Mouse (Mus musculus) forebrain, embryonic 13.5 days (tissue): ENCODE data around the gene Mmp2. TPM values are rescaled to one million over a fixed set of nuclear protein-coding genes. Genes with fewer than 3 reads are reported as not detected.

Experiments used
- ATAC-seq: fragments of 200-750 bp; cut with Nextera tagmentation; 2 replicates; pipeline ENCODE4 v1.8.0; 2017
- H3K27ac ChIP-seq: fragments of 300-500 bp; sonication (generic); 2 replicates; pipeline ENCODE4 v1.5.1; 2015; ENCODE audit warnings: inconsistent platforms, mild to moderate bottlenecking, moderate library complexity
- H3K27me3 ChIP-seq: fragments of 300-500 bp; sonication (generic); 2 replicates; pipeline ENCODE4 v1.6.1; 2015; ENCODE audit warnings: mild to moderate bottlenecking, inconsistent platforms
- H3K36me3 ChIP-seq: fragments of 300-500 bp; sonication (generic); 2 replicates; pipeline ENCODE4 v1.6.1; 2015; ENCODE audit warnings: mild to moderate bottlenecking, inconsistent platforms; ENCODE audit not compliant: poor library complexity, severe bottlenecking
- H3K4me1 ChIP-seq: fragments of 300-500 bp; sonication (generic); 2 replicates; pipeline ENCODE4 v1.6.1; 2015; ENCODE audit warnings: inconsistent platforms
- H3K4me2 ChIP-seq: fragments of 300-500 bp; sonication (generic); 2 replicates; pipeline ENCODE4 v1.6.1; 2015; ENCODE audit warnings: inconsistent platforms, mild to moderate bottlenecking, moderate library complexity
- H3K4me3 ChIP-seq: fragments of 300-500 bp; sonication (generic); 2 replicates; pipeline ENCODE4 v1.5.1; 2015; ENCODE audit warnings: mild to moderate bottlenecking, inconsistent platforms
- H3K9ac ChIP-seq: fragments of 300-500 bp; sonication (generic); 2 replicates; pipeline ENCODE4 v1.6.1; 2015; ENCODE audit warnings: mild to moderate bottlenecking, inconsistent platforms
- H3K9me3 ChIP-seq: fragments of 300-500 bp; sonication (generic); replicated peaks from 2 replicates; pipeline ENCODE4 v1.6.1; 2016; ENCODE audit warnings: inconsistent platforms
- WGBS: fragments of 180-500 bp; shearing (Covaris S2); methylation state at CpG from one replicate; pipeline ENCODE4 v1.1.7; 2015; 5-methylcytosine and 5-hydroxymethylcytosine counted together
- polyA plus RNA-seq: library from polyadenylated mRNA; unstranded; fragments of >200 nt; fragmentation: Nextera tagmentation; extraction: Ambion mirVana; gene quantifications from 2 replicates; pipeline ENCODE4 v1.2.1, GENCODE M21; 2015

Gene Mmp2
- polyA plus RNA-seq, 1 experiment from 2014 or later, result 9.5 TPM

DNA sequence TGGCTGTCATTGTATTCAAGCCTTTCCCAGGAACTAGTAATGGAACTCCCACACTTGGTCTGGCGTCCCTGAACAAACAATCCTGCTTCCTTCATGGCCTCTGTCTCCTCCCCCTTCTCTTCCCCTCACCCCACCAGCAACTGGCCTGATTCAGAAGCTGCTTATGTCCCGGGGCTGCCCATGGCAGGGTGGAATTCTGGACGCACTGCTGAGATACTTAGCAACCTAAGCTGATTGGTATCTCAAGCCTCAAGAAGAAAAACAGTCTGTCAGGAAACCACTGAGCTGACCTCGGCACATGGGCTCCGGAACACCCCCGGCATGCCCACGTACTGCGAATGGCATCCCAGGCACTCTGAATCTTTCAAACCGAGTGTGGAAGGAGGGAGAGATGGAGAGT, 20.2 kb downstream of the Mmp2 start:
- peak; percentile 51; the same call in 1 of the 2 replicates for ATAC-seq
- Histone ChIP-seq H3K4me3 (no peak overlapping the region), H3K9ac (no peak overlapping the region), H3K4me2 (no peak overlapping the region), H3K27ac (peak overlapping the region; percentile 25; the same call in 1 of the 2 replicates), H3K4me1 (peaks cover 18% of the 10 kb centered on the region), H3K9me3 (no peaks in the 10 kb centered on the region), H3K27me3 (no peaks in the 10 kb centered on the region), H3K36me3 (no peaks in the 10 kb centered on the region)
- 49% methylated on average over 9 of the region's 9 CpGs for WGBS

DNA sequence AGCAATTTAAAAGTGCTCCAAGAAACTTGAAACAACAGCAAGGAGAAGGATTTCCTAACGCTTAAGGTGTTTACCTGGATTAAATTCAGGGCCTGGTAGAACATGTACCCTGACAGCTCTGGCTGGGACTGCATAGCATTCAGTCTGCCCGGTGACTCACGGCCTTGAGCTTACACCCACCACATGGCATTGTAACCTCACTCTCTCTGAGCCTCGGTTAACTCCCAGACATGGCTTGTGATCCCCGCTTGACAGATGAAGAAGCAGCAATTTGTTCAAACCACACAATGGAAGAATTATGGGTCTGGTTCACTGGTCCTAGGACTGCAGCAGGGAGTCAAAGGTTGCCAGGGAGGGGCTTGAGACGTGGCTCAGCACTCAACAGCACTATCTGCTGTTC, 22.2 kb downstream of the Mmp2 start:
- H3K4me3 ChIP-seq, result no peak overlapping the region
- no peaks in the 10 kb centered on the region for H3K9me3 ChIP-seq
- peaks cover 18% of the 10 kb centered on the region for H3K4me1 ChIP-seq
- no peak overlapping the region for H3K4me2 ChIP-seq
- H3K27me3 ChIP-seq, result peaks cover 5% of the 10 kb centered on the region; the same call in 1 of the 2 replicates
- no peak for ATAC-seq
- H3K9ac ChIP-seq, result no peak overlapping the region
- no peak overlapping the region for H3K27ac ChIP-seq
- H3K36me3 ChIP-seq, result no peaks in the 10 kb centered on the region
- WGBS, result 73% methylated on average over 6 of the region's 6 CpGs

DNA sequence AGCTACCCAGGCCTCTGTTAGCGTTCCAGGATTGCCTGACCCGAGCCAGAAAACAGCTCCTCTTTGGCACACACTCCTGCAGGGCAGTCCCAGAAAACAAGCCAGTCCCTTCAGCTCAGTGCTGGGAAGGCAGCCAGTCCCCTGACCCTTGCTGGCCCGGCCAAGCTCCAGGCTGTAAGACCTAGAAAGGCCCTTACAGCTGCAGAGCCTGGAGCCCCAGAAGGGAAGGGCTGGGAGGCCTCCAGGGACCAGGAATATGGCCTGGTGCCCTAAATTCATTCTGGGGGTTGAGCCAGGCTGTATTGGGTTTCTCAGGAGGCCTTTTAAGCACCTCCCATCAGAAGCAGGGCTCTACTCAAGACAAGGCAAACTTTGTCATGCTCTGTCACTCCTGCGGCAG, 23.1 kb downstream of the Mmp2 start:
- Histone ChIP-seq H3K9ac (no peak overlapping the region), H3K27me3 (peaks cover 11% of the 10 kb centered on the region; the same call in 1 of the 2 replicates), H3K27ac (no peak overlapping the region), H3K9me3 (no peaks in the 10 kb centered on the region), H3K4me1 (peaks cover 18% of the 10 kb centered on the region), H3K4me2 (no peak overlapping the region), H3K36me3 (no peaks in the 10 kb centered on the region), H3K4me3 (no peak overlapping the region)
- ATAC-seq, result peak; percentile 54
- 76% methylated on average over 4 of the region's 4 CpGs for WGBS

DNA sequence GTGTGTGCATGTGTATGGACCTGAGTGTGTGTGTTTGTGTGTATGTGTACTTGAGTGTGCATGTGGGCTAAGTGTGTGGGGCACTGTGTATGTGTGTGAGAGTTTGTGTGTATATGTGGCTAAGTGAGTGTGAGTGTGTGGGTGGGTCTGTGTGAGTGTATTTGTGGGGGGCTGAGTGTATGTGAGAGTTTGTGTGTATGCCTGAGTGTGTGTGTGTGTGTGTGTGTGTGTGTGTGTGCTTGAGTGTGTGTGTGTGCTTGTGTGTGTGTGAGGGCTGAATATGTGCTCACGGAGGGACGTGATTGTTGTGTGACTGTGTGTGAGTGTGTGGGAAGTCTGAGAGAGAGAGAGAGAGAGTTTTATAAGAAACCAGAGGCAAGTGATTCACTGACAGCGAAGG, 24.3 kb downstream of the Mmp2 start:
- WGBS, result 91% methylated on average over 3 of the region's 3 CpGs
- Histone ChIP-seq H3K9ac (no peak overlapping the region), H3K9me3 (no peaks in the 10 kb centered on the region), H3K27ac (no peak overlapping the region), H3K27me3 (peaks cover 16% of the 10 kb centered on the region; the same call in 1 of the 2 replicates), H3K36me3 (no peaks in the 10 kb centered on the region), H3K4me3 (no peak overlapping the region), H3K4me2 (no peak overlapping the region), H3K4me1 (peaks cover 19% of the 10 kb centered on the region)
- no peak for ATAC-seq

DNA sequence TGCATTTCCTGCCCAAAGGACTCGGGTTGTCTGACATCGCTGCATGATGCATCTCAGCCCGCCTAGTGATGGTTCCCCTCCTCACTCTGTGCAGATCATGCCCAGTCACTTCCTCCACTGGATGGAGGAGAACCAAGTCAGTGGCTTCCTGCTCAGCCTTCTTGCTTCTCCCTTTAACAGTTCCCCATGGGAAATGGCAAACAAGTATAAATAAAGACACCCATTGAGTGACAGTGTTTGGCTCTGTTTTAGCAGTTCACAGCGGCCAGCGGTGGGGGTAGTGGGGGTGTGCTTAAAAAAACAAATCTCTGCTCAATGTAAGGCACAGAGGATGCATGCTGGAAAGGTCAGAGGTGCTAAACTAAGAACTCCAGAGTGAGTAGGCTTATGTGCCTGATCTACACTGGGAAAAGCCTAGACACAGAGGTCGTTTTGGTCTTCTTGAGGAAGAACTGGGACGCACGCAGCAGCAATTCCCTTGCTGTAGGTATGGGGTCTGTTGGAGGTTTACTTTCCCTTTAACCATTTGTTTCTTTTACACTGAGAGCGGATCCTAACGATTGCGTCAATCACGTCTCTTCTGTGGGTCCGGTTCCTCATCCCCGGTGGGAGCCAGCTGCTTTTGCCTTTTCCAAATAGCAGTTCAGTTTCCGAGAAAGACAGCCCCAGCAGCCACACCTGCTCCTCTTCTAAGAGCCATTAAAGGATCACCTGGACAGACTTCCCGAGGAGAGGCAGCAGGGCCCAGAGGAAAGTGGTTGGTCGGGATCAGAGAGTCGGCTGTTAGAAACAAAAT, 26.3 kb downstream of the Mmp2 start:
- peaks cover 16% of the 10 kb centered on the region; the same call in 1 of the 2 replicates for H3K27me3 ChIP-seq
- no peak overlapping the region for H3K9ac ChIP-seq
- 71% methylated on average over 18 of the region's 18 CpGs for WGBS
- H3K36me3 ChIP-seq, result no peaks in the 10 kb centered on the region
- H3K27ac ChIP-seq, result no peak overlapping the region
- H3K4me1 ChIP-seq, result 0 out of 2 replicates have a peak, but pooled peaks cover 5% of the 10 kb centered on the region
- H3K4me3 ChIP-seq, result no peak overlapping the region
- H3K4me2 ChIP-seq, result no peak overlapping the region
- no peak for ATAC-seq
- no peaks in the 10 kb centered on the region for H3K9me3 ChIP-seq

DNA sequence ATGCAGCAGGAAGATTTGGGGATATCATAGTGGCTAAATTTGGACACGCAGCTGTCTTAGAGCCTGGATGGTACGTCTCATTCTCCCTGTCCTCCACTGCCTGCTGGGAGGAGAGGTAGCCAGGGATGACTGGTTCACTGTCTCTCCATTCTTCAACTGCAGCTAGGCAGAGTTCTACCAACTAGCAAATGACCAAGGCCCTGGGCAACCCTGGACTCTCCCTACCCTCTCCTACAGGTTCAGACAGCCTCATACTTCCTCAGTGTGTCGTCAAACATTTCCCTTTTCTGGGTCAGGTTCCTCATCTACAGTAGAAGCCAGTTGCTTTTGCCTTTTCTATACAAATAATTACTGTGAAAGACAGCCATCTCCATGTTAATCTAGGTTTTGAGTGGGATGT, 27.6 kb downstream of the Mmp2 start:
- no peak overlapping the region for H3K9ac ChIP-seq
- WGBS, result 91% methylated on average over 3 of the region's 3 CpGs
- H3K9me3 ChIP-seq, result no peaks in the 10 kb centered on the region
- H3K27ac ChIP-seq, result no peak overlapping the region
- peak overlapping the region; percentile 76 for H3K4me2 ChIP-seq
- ATAC-seq, result no peak
- H3K4me3 ChIP-seq, result peak overlapping the region; percentile 70
- peaks cover 16% of the 10 kb centered on the region; the same call in 1 of the 2 replicates for H3K27me3 ChIP-seq
- no peaks in the 10 kb centered on the region for H3K36me3 ChIP-seq
- 0 out of 2 replicates have a peak, but pooled peaks cover 5% of the 10 kb centered on the region for H3K4me1 ChIP-seq

DNA sequence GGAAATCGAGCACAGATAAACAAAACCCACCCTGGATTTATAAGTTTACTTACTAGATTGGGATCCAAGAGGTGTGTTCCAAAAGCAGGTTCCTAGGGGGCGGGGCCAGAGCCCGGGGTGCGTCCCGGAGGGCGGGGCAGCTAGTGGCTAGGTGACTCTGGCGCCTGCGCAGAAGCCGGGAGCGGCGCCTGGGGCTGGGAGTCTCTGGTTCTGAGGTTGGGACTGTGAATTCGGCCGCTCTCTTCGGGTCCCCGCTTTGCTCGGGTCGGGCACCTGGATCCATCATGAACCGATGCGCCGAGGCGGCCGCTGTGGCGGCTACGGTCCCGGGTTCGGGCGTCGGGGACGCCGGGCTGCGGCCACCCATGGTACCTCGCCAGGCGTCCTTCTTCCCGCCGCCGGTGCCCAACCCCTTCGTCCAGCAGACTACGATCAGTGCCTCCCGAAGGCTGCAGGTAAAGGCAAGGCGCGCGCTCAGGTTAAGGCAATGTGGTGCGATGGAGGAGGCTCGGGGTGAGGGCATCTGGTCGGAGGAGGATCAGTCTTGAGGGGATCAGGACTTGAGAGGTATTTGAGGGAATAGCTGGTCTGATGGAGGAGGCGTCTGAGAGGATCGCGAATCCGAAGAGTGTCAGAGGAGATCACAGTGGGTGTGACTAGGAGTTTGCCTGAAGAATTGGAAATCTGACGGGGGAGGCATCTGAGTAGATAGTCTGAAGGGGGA, 28.2 kb downstream of the Mmp2 start, which contains the start of gene Lpcat2:
TSS of gene Lpcat2 (plus strand) at position 169 of the 724 bp plus-strand sequence.
- peak within 1 kb of the TSS; percentile 70 for H3K4me3 ChIP-seq
- H3K9me3 ChIP-seq, result no peaks in the 10 kb centered on the region
- H3K27me3 ChIP-seq, result peaks cover 16% of the 10 kb centered on the region; the same call in 1 of the 2 replicates
- H3K9ac ChIP-seq, result peak within 1 kb of the TSS; percentile 81
- peak; percentile 81 for ATAC-seq
- no peaks in the 10 kb centered on the region for H3K36me3 ChIP-seq
- no peak within 1 kb of the TSS for H3K27ac ChIP-seq
- H3K4me1 ChIP-seq, result 0 out of 2 replicates have a peak, but pooled peaks cover 5% of the 10 kb centered on the region
- peak within 1 kb of the TSS; percentile 76 for H3K4me2 ChIP-seq
- under 1% methylated on average over 48 of the region's 50 CpGs for WGBS

DNA sequence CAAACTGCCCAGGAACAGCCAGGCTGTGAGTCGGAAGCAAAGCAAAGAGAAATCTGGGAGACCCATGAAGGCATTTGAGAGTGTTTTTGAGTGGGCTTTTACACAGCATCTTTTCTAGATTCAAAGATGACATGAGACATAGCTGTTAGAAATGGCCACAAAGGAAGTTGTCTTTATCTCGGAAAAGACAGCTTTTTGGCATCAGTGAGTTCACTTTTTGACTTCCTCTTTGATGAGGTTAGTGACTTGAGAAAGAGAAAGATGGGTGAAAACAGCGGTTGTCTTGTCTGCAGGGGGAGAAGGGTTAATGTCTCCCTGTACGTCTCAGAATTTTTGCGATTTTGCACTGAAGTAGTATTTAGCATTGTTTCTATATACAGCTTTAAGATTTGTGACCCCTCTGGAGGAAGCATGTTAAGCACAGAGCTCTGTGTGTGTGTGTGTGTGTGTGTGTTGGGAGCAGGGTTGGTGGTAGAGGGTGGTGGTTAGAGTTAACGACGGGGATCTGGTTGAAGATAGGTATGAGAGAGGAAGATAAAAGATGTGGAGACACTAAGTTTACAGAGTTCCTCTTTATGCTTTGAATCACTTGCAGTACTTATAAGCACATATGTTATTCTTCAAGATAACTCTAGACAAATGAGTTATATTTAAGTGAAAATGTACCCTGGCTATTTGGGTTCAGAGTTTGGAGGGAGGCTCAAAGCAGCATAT, 29.3 kb downstream of the Mmp2 start:
- Histone ChIP-seq H3K4me1 (0 out of 2 replicates have a peak, but pooled peaks cover 5% of the 10 kb centered on the region), H3K36me3 (no peaks in the 10 kb centered on the region), H3K27ac (no peak overlapping the region), H3K27me3 (peaks cover 16% of the 10 kb centered on the region; the same call in 1 of the 2 replicates), H3K9me3 (no peaks in the 10 kb centered on the region), H3K4me2 (no peak overlapping the region), H3K9ac (no peak overlapping the region), H3K4me3 (peak overlapping the region; percentile 70)
- 91% methylated on average over 7 of the region's 7 CpGs for WGBS
- ATAC-seq, result no peak

DNA sequence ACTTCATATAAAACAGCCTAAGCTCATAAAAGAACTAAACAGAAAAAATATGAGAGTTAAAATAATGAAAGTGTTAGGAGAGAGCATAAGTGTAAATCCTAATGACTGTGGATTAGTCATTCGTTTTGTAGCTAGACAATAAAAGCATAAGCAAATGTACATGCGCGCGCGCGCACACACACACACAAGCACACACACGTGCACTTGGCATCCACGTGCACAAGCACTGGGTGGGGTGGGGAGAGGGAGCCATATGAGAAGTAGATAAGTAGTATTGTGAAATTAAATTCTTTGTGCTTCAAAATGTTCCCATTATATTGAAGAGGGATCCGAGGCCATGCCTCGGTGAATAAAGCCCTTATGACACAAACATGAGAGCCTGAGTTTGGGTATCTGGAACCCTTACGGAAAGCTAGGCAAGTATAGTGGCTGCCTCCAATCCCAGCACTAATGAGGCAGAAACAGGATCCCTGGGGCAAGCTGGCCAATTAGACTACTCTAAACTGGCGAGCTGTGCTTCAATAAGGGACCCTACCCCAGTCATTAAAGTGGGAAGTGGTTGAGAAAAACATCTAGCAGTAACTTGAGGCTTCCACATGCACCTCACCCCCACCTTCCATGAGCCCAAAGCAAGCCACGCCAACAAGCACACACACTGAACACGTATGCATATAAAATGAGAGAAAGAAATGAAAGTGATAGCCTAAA, 31.5 kb downstream of the Mmp2 start:
- H3K4me1 ChIP-seq, result 0 out of 2 replicates have a peak, but pooled peaks cover 5% of the 10 kb centered on the region
- no peak overlapping the region for H3K4me3 ChIP-seq
- no peak overlapping the region for H3K9ac ChIP-seq
- H3K27ac ChIP-seq, result no peak overlapping the region
- no peaks in the 10 kb centered on the region for H3K36me3 ChIP-seq
- 77% methylated on average over 14 of the region's 14 CpGs for WGBS
- 0 out of 2 replicates have a peak, but pooled peaks cover 3% of the 10 kb centered on the region for H3K9me3 ChIP-seq
- peaks cover 16% of the 10 kb centered on the region; the same call in 1 of the 2 replicates for H3K27me3 ChIP-seq
- no peak overlapping the region for H3K4me2 ChIP-seq
- ATAC-seq, result no peak

DNA sequence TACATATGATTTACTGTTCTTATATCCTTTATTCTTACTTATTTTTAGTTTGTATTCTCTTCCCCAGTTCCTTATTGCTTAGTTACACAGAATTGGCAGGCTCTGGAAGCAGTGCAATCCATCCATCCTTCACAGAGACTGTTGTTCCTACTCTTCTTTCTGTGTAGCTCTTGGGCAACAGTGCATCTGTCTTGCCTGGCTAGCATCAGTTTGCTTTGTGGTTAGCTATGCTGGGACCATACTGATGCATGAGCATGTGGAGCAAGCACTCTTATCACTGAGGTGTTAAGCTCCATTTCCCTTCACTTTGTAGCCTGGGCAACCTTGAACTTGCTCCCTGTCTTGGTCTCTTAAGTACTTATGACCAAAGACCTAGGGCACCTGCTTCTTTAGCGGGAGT, 34.9 kb downstream of the Mmp2 start:
- no peaks in the 10 kb centered on the region for H3K27me3 ChIP-seq
- no peak overlapping the region for H3K4me2 ChIP-seq
- no peak overlapping the region for H3K27ac ChIP-seq
- H3K36me3 ChIP-seq, result no peaks in the 10 kb centered on the region
- H3K4me3 ChIP-seq, result no peak overlapping the region
- 85% methylated on average over 1 of the region's 1 CpGs for WGBS
- no peak for ATAC-seq
- no peak overlapping the region for H3K9ac ChIP-seq
- 0 out of 2 replicates have a peak, but pooled peaks cover 3% of the 10 kb centered on the region for H3K9me3 ChIP-seq
- no peaks in the 10 kb centered on the region for H3K4me1 ChIP-seq

DNA sequence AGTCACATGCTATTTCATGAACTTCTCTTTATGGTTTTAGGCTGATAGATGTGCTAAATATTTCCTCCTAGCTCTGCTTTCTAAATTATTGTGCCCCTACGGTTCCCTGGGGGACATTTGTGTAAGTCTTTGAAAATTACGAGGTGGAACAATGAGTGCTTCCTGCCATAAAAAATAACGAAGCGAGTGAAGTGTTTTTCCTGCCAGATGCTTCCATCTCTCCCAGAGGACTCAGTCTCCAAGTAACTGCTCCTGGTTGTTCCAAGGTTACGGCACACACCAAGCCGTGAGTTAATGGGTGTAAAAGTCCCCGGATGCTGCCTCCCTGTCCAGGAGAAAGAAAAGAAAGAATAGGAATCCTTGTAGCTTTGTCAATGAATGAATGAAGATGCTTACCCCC, 43.2 kb downstream of the Mmp2 start:
- Histone ChIP-seq H3K9ac (no peak overlapping the region), H3K27me3 (no peaks in the 10 kb centered on the region), H3K4me3 (no peak overlapping the region), H3K27ac (no peak overlapping the region), H3K4me1 (peaks cover 13% of the 10 kb centered on the region), H3K4me2 (no peak overlapping the region), H3K36me3 (no peaks in the 10 kb centered on the region), H3K9me3 (no peaks in the 10 kb centered on the region)
- no peak for ATAC-seq
- WGBS, result 30% methylated on average over 7 of the region's 7 CpGs
